Mouse (Mus musculus): Measurements from ENCODE around the gene Creb5. TPM values are rescaled to one million over a fixed set of nuclear protein-coding genes. Genes with fewer than 3 reads are reported as not detected.

Gene Creb5
- polyA plus RNA-seq (2021; fragmentation: Nextera tagmentation) = 1.5 and 2.5 TPM in 2 replicates
- long read RNA-seq, experiment 1, full-length matches to known transcripts = 2 of 7 reads
- long read RNA-seq, experiment 1, partial matches to known transcripts = 1 of 7 reads
- long read RNA-seq, experiment 1, other reads (novel, unspliced or antisense) = 4 of 7 reads
- long read RNA-seq, experiment 2, partial matches to known transcripts = 0 of 3 reads
- long read RNA-seq, experiment 2, other reads (novel, unspliced or antisense) = 3 of 3 reads

GRCm38 (mm10) chr6:53287038-53287561 is at the start of gene Creb5:
TSS of gene Creb5 (plus strand) at chr6:53287270.

Other genes with a start within 250 kb of the Creb5 start
- gene Jazf1, start 218.6 kb upstream of the Creb5 start, polyA plus RNA-seq (2021; fragmentation: Nextera tagmentation) = 12.8 and 20.9 TPM in 2 replicates